Mouse (Mus musculus): ENCODE results near the gene Ckb.

GRCm38 (mm10) chr12:111705186-111705973, 33.2 kb upstream of the Ckb start:
- TF ChIP-seq CTCF (IDR thresholded peaks at IDR 0.05; ENCODE audit: low read depth), result no peak
- TF ChIP-seq EP300 (IDR thresholded peaks at IDR 0.05; ENCODE audit: low read depth), result no peak

Measured in liver, embryonic 14.5 days (tissue).